Mouse (Mus musculus): ENCODE measurements around the gene Rcbtb2.

DNA sequence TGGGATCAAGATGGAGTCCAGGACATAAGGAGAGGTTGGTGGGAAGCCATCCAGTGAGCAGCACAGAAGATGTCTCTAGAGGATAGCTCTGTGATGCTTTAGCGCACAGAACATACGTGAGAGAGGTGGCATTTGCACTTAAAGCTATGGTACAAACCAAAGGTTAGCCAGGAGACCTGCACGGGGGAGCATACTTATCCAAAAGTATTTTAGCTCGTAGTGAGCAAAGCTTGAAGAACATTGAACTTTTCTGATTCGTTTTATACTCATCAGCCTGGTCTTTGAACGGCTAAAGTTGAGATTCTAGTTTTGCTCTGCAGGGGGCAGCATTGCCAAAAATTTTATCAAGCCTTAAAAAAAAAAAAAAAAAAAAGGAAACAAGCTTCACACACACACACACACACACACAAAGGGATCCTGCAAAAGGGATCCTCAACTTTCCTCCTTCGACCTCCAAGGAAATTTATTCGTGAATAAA lies 16.6 kb upstream of the Rcbtb2 start:
- TF ChIP-seq CTCF (conservative IDR thresholded peaks at IDR 0.05; ENCODE audit: insufficient read depth, insufficient read length, low read depth, low read length): 0 out of 2 replicates have a peak, but pooled peaks have one; percentile 4
- no peak for TF ChIP-seq POLR2A (IDR thresholded peaks at IDR 0.05; ENCODE audit: low read depth, low read length)
